In the genomic region with DNA sequence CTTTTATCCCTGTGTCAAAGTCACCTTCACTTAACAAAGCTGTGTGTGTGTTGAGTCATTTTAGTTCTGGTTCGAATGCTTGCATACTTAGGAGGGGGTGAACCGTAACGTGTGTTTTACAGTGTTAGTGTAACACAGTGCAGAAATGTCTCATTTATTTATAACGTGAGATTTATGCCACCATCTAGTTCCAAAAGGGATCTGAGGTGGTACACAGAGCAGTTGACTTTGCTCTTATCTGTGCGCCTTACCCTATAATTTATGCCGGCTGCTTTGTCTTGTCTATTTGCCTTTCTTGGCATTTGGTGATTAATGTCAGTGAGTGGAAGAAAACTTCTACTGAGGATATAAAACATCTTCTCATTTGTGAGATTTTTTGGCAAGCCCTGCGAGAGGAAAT, we compare ENCODE assay signal across 22 mouse cellular contexts.
DNase-seq lines count a peak whose midpoint lies in the region; ATAC-seq and TF ChIP-seq lines count a peak whose summit lies in the region.
"Had no signal": no experiment of that assay in that cellular context is flagged by ENCODE, and none has a peak within 500 bp of the region (broad histone marks: within the 10 kb centered on the region; RNA-seq: fewer than 3 reads in every experiment).

No protein-coding gene starts in this region.

- peak; percentile 59 for DNase-seq in kidney, adult 2 months
- DNase-seq in kidney, adult 18-20 months, result no peak
- peak; percentile 29 for DNase-seq in kidney, adult 9 months
- peak; percentile 36 for DNase-seq in kidney, postnatal 10 days
- no peak for DNase-seq in thymus, postnatal 4 days
- no peak for DNase-seq in hindbrain, embryonic 11.5 days (ENCODE audit: low spot score)
- DNase-seq: adrenal gland, postnatal 25 days; cerebellum, adult 18-20 months; cerebellum, postnatal 14 days; gastrocnemius, postnatal 10 days; heart, postnatal 36 days; layer of hippocampus, adult 9-11 months had no signal

- peaks cover 12% of the 10 kb centered on the region for H3K4me1 ChIP-seq in kidney, adult 2 months (ENCODE audit: control insufficient read depth, insufficient read depth, low read length)
- H3K4me1 ChIP-seq in olfactory bulb, adult 2 months (ENCODE audit: control insufficient read depth, insufficient read depth, low read length), result peaks cover 13% of the 10 kb centered on the region
- no peaks in the 10 kb centered on the region for H3K4me1 ChIP-seq in hindbrain, embryonic 11.5 days (replicated peaks; ENCODE audit: control insufficient read depth, insufficient read depth, low read length)
- H3K4me1 ChIP-seq: limb, embryonic 13.5 days had no signal

- no peaks in the 10 kb centered on the region for H3K36me3 ChIP-seq in kidney, adult 2 months (ENCODE audit: control insufficient read depth, insufficient read depth, low read length)
- no peaks in the 10 kb centered on the region for H3K36me3 ChIP-seq in hindbrain, embryonic 11.5 days (ENCODE audit: control insufficient read depth, insufficient read depth, low read length)
- H3K36me3 ChIP-seq: hindbrain, embryonic 13.5 days; limb, embryonic 13.5 days; midbrain, embryonic 13.5 days had no signal

- H3K9ac ChIP-seq in hindbrain, embryonic 11.5 days (ENCODE audit: low read depth, low read length), result no peak overlapping the region
- H3K9ac ChIP-seq: forebrain, embryonic 13.5 days; hindbrain, embryonic 13.5 days; limb, embryonic 13.5 days; midbrain, embryonic 13.5 days had no signal

- H3K4me2 ChIP-seq in hindbrain, embryonic 11.5 days (replicated peaks; ENCODE audit: low read depth, low read length), result no peak overlapping the region
- H3K4me2 ChIP-seq: forebrain, embryonic 13.5 days; heart, embryonic 11.5 days; hindbrain, embryonic 13.5 days; limb, embryonic 13.5 days; liver, embryonic 11.5 days; midbrain, embryonic 13.5 days had no signal

- peak overlapping the region; percentile 22; the same call in 1 of the 2 replicates for H3K27ac ChIP-seq in kidney, adult 2 months (ENCODE audit: insufficient read depth, low read depth, low read length)
- H3K27ac ChIP-seq in olfactory bulb, adult 2 months (ENCODE audit: insufficient read depth, low read depth, low read length), result 0 out of 2 replicates have a peak overlapping the region, but pooled peaks have one; percentile 15
- H3K27ac ChIP-seq in hindbrain, embryonic 11.5 days (ENCODE audit: low read depth, low read length), result no peak overlapping the region
- H3K27ac ChIP-seq: forebrain, embryonic 13.5 days; hindbrain, embryonic 13.5 days; limb, embryonic 13.5 days; macrophage; midbrain, embryonic 13.5 days had no signal

- H3K4me3 ChIP-seq in kidney, adult 2 months (ENCODE audit: insufficient read depth, low read depth, low read length), result no peak overlapping the region
- H3K4me3 ChIP-seq in olfactory bulb, adult 2 months (ENCODE audit: insufficient read depth, low read depth, low read length), result no peak overlapping the region
- H3K4me3 ChIP-seq in hindbrain, embryonic 11.5 days (ENCODE audit: low read depth, low read length), result no peak overlapping the region
- H3K4me3 ChIP-seq: forebrain, embryonic 13.5 days; hindbrain, embryonic 13.5 days; limb, embryonic 13.5 days; midbrain, embryonic 13.5 days had no signal

- H3K27me3 ChIP-seq in kidney, adult 2 months (replicated peaks; ENCODE audit: control insufficient read depth, insufficient read depth, low read length), result no peaks in the 10 kb centered on the region
- no peaks in the 10 kb centered on the region for H3K27me3 ChIP-seq in hindbrain, embryonic 11.5 days (ENCODE audit: control insufficient read depth, insufficient read depth, low read length)
- H3K27me3 ChIP-seq: forebrain, embryonic 13.5 days; hindbrain, embryonic 13.5 days; limb, embryonic 13.5 days; midbrain, embryonic 13.5 days had no signal

- 8% methylated on average over 7 of the region's 7 CpGs for WGBS in kidney, adult 2 months
- WGBS in olfactory bulb, adult 2 months, result 23% methylated on average over 7 of the region's 7 CpGs
- 84% methylated on average over 7 of the region's 7 CpGs for WGBS in hindbrain, embryonic 11.5 days

- H3K9me3 ChIP-seq in hindbrain, embryonic 11.5 days (ENCODE audit: control insufficient read depth, low read length), result no peaks in the 10 kb centered on the region
- H3K9me3 ChIP-seq: forebrain, embryonic 13.5 days; hindbrain, embryonic 13.5 days; limb, embryonic 13.5 days; midbrain, embryonic 13.5 days had no signal

- ATAC-seq in hindbrain, embryonic 11.5 days (ENCODE audit: low FRiP score), result no peak
- ATAC-seq: forebrain, embryonic 13.5 days; intestine, embryonic 16.5 days; lung, postnatal 0 days; midbrain, embryonic 13.5 days had no signal

- no peak for TF ChIP-seq POLR2A in kidney, adult 2 months (IDR thresholded peaks at IDR 0.05; ENCODE audit: low read depth, low read length)
- TF ChIP-seq POLR2A in olfactory bulb, adult 2 months (IDR thresholded peaks at IDR 0.05; ENCODE audit: insufficient read depth, low read depth, low read length), result no peak

- no peak for TF ChIP-seq CTCF in kidney, adult 2 months (conservative IDR thresholded peaks at IDR 0.05; ENCODE audit: insufficient read depth, insufficient read length, low read depth, low read length)
- no peak for TF ChIP-seq CTCF in olfactory bulb, adult 2 months (IDR thresholded peaks at IDR 0.05; ENCODE audit: insufficient read depth, low read depth, low read length)

Comparison
In these comparisons a context has a peak if more than half of its experiments do, and no peak if none do; other contexts are left out.
1. DNase-seq: peak in kidney, adult 2 months (single experiment), kidney, adult 9 months (single experiment) and kidney, postnatal 10 days (single experiment); none in kidney, adult 18-20 months (single experiment), thymus, postnatal 4 days (single experiment) and hindbrain, embryonic 11.5 days (single experiment).